Mouse (Mus musculus) c-Kit-positive CD71-positive TER-119-negative erythroid progenitor cells, embryonic 14.5 days (primary cell): ENCODE data around the gene Gm20481.
"Not testable (repeated sequence)": the region's sequence is repeated elsewhere in the genome, so short reads cannot be mapped to it uniquely, and the experiment has no call there.

Experiments
- DNase-seq: peaks from one replicate; pipeline ENCODE4 v3.0.0-alpha.2; 2013; ENCODE audit warnings: low read depth

Gene Gm20481

GRCm38 (mm10) chr17:35003022-35003838, 33.5 kb downstream of the Gm20481 start:
- no peak for DNase-seq

GRCm38 (mm10) chr17:35004075-35004717, 34.5 kb downstream of the Gm20481 start:
- no peak for DNase-seq

DNA sequence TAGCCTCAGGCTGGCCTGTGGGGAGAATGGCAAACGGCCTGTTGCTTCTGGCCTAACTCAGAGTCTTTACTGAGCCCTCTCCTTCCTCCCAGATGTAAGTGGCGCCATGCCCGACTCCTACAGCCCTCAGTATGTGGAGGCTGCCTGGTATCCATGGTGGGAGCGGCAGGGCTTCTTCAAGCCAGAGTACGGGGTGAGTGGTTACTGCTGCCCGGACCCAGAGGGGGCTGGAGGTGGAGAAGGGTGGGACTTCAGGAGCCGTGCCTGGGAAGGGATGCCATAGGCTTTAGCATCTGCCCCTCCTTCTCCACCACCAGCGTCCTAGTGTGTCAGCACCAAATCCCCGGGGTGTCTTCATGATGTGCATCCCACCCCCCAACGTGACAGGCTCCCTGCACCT, 35.4 kb downstream of the Gm20481 start:
- no peak for DNase-seq

DNA sequence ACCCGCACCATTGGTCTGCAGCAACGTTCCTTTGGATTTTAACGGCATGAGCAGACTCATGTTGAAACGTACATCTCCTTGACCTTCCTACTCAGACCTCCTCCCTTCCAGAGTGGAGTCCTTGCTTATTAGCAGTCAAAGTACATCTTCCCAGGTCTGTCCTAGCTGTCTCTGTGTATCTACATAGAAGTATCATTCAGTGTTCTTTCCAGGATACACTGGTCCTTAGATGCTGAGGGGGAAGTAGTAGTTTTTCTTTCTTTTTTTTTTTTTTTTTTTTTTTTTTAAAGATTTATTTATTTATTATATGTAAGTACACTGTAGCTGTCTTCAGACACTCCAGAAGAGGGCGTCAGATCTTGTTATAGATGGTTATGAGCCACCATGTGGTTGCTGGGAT, 36.2 kb downstream of the Gm20481 start:
- DNase-seq: not testable (repeated sequence)

DNA sequence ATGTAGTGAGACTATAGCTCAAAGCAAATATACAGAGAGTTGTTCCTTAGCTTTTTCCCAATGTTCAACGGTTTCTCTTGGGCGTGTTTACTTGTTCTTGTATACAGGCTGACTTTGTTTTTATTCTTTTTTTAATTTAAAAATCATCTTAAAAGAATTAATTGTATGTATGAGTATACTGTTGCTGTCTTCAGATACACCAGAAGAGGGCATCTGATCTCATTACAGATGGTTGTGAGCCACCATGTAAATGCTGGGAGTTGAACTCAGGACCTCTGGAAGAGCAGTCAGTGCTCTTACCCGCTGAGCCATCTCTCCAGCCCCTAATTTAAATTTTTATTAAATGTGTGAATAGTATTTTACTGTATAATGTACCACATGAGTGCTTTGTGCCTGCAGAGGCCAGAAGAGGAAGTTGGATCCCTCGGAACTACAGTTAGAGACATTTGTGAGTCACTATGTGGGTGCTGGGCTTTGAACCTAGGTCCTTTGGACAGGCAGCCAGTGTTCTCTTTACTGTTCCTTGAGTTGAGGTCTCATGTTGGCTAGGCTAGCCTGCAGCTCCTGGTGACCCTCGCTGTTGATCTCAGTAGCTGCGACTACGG, 37.8 kb downstream of the Gm20481 start:
- no peak for DNase-seq

- DNase-seq: no peak
These were observed 39.9 kb downstream of the Gm20481 start for GRCm38 (mm10) chr17:35009586-35009985.

DNA sequence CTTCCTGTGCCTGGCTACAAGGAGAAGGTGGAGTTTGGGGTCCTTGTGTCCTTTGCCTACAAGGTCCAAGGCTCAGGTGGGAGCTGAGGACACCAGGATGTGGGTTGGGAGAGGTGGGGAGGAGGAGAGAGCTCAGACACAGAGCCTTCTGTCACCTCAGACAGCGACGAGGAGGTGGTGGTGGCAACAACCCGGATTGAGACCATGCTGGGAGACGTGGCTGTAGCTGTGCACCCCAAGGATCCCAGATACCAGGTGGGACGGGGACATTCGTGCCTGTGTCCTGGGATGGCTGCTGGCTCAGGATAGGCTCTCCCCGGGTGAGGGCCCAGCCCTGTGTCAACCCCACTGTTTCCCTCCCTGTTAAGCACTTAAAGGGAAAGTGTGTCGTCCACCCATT, 41.7 kb downstream of the Gm20481 start:
- no peak for DNase-seq

GRCm38 (mm10) chr17:35012430-35012829, 42.7 kb downstream of the Gm20481 start:
- DNase-seq: no peak

DNA sequence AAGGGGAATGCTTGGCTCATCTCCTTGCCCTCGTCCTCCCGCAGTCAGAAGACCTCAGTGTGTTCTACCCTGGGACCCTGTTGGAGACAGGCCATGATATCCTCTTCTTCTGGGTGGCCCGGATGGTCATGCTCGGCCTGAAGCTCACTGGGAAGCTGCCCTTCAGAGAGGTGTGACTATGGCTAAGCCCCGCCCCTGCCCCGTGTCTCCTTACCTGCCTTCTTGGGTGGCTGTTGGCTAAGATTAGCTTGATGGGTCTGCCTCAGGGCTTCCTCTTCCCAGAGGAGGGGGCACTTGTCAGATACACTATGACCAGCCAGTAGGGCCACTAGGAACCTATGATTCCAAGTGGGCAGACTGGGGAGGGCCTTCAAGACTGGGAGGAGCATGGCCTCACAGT, 43.5 kb downstream of the Gm20481 start:
- no peak for DNase-seq

- DNase-seq: no peak
These were observed 45.6 kb downstream of the Gm20481 start for GRCm38 (mm10) chr17:35015296-35015695.

DNA sequence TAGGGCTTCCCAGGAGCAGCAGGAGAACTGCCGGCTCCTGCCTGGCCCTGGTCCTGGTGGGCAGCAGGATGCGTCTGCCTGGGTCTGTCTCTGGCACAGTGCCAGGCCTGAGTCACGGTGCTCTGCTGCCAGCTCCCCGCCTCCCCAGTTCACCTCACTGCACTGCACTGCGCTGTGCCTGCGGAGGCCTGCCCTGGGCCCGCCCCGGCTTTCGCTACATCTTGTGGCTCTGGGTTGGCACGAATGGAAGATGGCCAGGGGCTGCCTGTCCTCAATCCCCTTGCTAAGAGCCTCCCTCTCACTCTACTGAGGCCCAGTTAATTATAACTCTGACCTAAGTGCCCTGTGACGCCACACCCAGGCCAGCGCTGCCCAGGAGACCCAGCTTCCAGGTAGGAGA, 46.7 kb downstream of the Gm20481 start, which contains the start of gene Vwa7:
Vwa7 (plus strand) TSS at position 204 of the 400 bp plus-strand sequence.
- no peak for DNase-seq

- no peak for DNase-seq
These were observed 47.3 kb downstream of the Gm20481 start for GRCm38 (mm10) chr17:35016791-35017705.

DNA sequence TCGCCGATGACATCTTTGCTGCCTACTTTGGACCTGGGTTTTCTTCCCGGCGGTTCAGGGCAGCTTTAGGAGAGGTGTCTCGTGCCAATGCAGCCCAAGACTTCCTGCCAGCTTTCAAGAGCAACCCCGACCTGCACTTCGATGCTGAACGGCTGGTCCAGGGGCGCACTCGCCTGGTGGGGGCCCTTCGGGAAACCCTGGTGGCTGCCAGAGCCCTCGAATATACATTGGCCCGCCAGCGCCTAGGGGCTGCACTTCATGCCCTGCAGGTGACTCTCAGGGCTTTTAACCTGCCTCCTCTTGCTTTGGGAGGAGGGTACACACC, 48.0 kb downstream of the Gm20481 start:
- DNase-seq: no peak

GRCm38 (mm10) chr17:35018171-35018570, 48.5 kb downstream of the Gm20481 start:
- DNase-seq: no peak

DNA sequence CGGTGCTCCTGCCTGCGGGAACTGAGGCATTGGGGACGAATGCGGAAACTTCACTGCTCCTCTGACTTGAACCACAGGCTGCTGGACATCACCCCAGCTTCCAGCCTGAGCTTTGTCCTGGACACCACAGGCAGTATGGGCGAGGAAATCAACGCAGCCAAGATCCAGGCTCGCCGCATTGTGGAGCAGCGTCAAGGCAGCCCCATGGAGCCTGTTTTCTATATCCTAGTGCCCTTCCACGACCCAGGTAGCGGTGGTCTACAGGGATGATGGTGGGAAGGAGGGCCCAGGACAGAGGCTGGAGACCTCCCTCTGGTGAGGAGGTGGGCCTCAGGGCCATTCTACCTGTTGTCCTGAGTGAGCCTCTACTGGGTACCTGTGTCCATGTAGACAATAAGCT, 50.2 kb downstream of the Gm20481 start:
- no peak for DNase-seq

- DNase-seq: no peak
These were observed 50.8 kb downstream of the Gm20481 start for GRCm38 (mm10) chr17:35020551-35020950.

GRCm38 (mm10) chr17:35021163-35021808, 51.6 kb downstream of the Gm20481 start:
- peak; percentile 81 for DNase-seq
